Mouse (Mus musculus) fat pad, adult 2 months (tissue): ENCODE measurements around the gene Olfr391-ps.

Experiments
- DNase-seq: peaks from one replicate; pipeline ENCODE4 v3.0.0-alpha.2; 2011; ENCODE audit warnings: low read depth, low spot score; ENCODE audit errors: extremely low read depth

Gene Olfr391-ps

DNA sequence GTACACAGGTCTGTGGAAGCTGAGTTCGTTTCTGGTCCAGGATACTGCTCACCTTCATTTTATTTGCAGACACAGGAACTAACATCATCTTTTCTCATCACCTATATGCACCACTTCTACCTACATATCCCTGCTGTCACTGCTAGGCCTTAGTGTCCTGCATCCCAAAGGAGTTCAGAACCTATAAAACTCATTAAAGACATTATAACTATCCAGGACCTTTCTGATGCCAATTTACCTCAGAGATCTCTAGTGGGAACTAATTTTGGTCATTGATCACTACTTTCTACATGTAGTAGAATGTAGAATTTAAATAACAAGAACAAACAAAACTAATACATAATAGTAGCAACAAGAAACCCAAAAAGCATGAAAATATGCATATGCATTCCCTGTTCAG lies at the start of gene Olfr391-ps:
TSS of gene Olfr391-ps (minus strand) at position 101 of the 400 bp plus-strand sequence.
- no peak for DNase-seq

DNA sequence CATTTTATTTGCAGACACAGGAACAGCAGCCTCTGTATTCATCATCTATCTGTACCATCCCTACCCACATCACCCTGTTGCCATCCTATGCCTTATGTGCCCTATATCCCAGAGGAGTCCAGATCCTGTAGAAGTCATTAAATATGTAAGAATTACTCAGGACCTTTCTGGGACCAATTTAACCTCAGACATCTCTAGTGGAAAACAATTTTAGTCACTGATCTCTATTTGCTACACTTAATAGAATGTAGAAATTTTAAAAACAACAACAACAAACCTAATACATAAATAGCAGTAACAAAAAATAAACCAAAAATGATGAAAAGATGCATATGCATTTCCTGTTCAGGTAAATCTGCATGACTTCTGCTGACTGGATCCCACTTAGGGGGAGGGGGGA lies 48.5 kb upstream of the Olfr391-ps start, which contains the start of gene Olfr393:
TSS of gene Olfr393 (minus strand) at position 101 of the 400 bp plus-strand sequence.
- no peak for DNase-seq

DNA sequence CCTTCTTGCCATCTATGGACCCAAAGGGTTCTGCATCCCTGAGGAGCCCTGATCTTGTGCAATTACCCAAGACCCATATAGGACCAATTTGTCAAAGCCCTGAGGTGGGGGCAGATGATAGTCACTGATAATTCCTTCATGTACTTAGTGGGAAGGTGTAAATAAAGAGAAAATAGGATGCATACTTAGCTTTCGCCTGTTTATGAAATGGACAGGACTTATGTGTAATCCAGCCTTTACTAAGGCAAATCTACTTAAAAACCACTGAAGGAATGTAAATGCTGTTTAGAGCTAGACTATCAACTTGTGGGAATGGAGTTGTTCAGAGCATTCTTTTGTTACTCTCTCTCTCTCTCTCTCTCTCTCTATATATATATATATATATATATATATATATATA lies 14.1 kb upstream of the Olfr391-ps start, which contains the start of gene Olfr392:
TSS of gene Olfr392 (minus strand) at position 101 of the 400 bp plus-strand sequence.
- DNase-seq: no peak

DNA sequence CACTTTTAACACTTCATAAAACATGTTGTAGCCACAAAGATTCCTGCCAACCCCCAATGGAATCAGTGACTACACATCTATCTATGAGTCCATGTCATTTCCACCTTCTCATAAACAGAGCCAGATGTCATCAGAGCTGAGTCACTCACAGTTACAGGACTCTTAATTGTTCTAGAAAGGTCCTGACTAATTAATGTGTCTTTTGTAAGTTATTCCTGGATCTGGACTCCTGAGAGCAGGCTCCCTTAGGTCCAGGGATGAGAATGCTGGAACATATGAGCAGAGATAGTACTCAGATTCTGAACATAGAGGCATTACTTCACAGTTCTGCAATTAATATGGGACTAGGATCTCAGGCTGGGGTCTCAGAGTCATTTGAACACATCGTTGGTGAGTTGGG lies 20.2 kb downstream of the Olfr391-ps start, which contains the start of gene Olfr390:
TSS of gene Olfr390 (plus strand) at position 301 of the 400 bp plus-strand sequence.
- DNase-seq: no peak

DNA sequence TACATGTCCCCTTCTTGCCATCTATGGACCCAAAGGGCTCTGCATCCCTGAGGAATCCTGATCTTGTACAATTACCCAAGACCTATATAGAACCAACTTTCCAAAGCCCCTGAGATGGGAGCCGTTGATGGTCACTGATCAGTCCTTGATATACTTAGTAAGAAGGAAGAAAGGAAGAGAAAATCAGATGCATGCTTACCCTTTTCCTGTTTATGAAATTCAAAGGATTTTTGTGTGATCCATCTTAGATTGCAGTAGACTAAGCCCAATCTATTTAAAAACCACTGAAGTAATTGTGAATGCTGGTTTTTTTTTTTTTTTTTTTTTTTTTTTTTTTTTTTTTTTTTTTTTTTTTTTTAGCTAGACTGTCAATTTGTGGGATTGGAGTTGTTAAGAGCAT lies 22.2 kb downstream of the Olfr391-ps start, which contains the start of gene Olfr389:
TSS of gene Olfr389 (minus strand) at position 101 of the 400 bp plus-strand sequence.
- no peak for DNase-seq

DNA sequence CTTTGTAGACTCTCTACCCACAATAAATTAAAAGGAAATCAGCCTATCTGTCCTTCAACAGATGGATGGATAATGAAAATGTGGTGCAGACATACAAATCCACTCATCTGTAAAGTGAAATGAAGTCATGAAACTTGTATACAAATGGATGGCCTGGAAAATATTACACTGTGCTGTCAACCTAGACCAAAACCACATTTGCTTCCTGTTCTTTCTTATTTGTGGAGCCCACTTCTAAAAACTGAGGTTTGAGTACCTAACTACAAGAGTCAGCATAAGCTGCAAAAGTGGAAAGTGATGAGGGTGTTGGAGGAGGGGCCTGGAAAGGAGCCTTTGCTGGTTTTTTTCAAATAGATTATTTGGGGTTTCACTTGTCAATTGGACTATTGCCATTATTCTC lies 43.7 kb downstream of the Olfr391-ps start:
- no peak for DNase-seq
